Mouse (Mus musculus) G1E-ER4 (cell line): ENCODE data around the gene Pop4. TPM values are rescaled to one million over a fixed set of nuclear protein-coding genes. Genes with fewer than 3 reads are reported as not detected.

Experiments
- GATA1 ChIP-seq: IDR thresholded peaks from one replicate; pipeline ENCODE4 v1.8.0; 2012; ENCODE audit warnings: low read length, inconsistent platforms
- polyA plus RNA-seq: library from polyadenylated mRNA; stranded (reverse); fragments of >175 nt; gene quantifications from 2 replicates; pipeline ENCODE4 v1.2.3, GENCODE M21; 2012

The Pop4 gene
- 4.0 and 25.8 TPM in 2 replicates for polyA plus RNA-seq

DNA sequence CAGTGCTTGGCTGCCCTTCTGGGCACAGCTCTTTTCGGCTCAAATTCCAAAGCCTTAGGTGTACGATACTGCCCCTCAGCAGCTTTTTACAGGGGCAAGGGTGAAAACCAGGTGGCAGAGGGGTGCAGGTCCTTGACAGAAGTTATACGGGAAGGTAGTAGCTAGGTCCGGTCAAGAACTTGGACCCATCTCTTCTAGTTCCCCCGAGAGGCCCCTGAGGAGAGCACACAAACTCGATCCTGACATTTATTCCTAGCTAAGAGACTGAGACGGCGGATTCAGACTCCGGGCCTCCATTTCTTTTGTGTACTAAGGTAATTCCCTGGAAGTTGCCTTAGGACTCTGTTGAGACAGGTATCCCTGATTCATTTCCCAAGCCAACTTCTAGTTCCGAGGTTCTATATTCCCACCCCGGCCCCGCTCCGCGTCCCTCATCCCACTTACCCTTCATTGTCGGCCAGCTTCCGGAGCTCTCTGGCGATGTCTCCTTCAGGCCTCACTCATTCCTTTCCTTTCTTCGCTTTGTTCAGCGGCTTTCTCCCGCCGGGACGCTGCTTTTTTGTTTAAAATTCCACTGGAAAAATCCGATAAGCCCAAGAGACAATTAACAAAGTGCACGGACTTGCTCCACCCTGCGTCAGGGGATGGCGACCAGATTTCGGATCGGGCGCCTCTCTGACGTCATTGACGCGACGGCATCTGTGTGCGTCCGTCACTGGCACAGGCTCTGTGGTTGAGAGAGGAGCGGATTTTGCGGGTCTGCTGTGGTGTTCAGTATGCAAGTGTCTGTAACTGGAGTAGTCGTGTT lies at the start of gene Pop4:
Gene Pop4 (minus strand): TSS at position 721 of the 808 bp plus-strand sequence.
- no peak for TF ChIP-seq GATA1

DNA sequence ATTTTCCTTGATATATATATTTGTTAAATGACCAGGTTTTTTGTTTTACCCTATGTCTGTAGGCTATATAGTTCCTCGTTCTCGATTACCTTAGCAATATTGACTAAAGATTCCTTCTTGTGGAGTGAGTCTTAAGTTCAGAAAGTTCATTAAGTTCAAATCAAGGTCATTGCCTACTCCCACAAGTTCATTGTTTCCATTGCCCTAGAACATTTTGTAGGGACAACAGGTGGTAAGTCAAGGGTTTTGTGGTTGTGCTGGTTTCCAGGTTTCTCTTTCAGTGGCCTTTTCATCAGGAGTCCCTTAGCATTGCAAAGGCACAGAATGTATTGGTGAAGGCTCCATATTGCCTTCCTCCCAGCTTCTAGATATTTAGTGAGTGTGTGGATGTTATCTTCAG lies 49.4 kb upstream of the Pop4 start:
- TF ChIP-seq GATA1 = no peak

DNA sequence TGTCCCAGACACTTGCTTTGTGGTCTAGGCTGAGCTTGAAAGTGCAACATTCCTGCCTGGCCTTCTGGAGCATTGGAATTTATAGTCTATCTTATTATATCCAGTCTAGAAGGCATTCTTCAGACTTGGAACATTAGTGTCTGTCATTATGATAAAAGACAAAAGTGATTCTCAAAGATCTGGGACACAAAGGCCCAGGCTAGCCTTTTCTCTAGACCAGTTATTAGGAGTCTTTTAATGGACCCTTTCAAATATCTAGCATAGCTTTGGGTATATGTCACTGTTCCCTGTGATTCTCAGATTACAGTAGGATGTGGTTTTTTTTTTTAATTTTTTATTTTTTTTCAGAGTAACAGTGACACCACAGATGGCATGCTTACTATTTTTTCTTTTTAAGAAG lies 1.3 kb upstream of the Pop4 start:
- no peak for TF ChIP-seq GATA1

DNA sequence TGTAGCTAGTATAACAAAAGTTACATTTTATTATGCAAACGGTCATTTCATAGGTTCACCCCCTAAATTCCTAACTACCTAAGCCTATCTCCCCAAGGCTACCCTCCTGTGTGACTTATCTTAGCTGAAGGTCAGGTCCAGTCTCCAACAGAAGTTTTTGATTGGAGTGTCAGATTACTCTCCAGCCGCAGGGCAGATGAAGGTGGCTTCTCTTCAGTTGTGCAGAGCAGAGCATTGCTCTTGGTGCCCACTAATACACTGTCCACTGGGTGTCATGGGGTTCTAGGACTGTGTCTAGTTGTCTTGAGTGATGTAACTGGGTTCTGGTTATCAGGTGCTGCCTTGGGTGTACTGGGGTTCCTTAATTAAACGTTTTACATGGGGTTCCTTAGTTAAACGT lies 636 bp upstream of the Pop4 start:
- no peak for TF ChIP-seq GATA1

DNA sequence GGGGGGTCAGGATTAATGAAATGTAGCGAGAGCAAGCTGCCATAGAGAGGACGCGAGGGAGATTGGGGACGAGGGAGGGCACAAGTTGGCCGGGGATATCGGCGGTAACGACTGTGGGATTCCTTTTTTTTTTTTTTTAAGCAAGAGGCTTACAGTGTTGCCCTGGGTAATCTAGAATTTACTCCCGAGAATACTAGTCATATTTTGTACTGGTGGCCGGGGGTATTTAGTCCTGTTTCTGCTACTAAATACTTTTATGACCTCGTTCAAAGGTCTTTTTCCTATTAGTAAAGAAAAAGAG lies 238 bp upstream of the Pop4 start:
- TF ChIP-seq GATA1 = no peak

DNA sequence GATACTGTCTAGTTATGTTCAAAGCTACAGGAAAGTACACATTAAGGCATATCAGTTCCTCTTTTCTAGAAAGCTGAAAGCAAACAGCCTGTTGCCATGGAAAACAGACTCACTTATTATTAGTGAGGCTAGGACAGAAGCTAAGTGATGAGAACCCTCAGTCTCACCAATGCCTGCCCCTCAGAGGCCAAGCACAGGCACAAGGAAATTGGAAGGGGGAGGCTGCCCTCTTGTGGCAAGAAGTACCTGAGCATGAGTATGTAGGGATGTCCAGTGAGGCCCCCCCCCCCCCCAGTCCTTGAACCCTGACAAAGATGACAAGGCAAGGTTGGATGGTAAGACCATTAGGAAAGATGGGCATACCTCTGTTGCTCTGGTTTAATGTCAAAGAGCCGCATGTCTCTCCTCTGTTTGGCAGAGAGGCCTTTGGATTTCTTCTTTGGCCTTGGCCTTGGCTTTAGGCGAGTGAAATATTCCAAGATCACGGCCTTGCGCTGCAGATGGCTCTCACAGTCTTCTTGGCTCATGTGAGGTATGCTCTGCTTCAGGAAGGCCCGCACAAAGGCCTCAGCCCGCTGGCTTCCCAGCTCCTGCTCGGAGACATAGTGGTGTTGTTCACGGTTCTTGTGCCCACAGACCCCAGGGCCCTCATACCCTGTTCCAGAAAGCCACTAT lies 4.1 kb downstream of the Pop4 start:
- no peak for TF ChIP-seq GATA1

DNA sequence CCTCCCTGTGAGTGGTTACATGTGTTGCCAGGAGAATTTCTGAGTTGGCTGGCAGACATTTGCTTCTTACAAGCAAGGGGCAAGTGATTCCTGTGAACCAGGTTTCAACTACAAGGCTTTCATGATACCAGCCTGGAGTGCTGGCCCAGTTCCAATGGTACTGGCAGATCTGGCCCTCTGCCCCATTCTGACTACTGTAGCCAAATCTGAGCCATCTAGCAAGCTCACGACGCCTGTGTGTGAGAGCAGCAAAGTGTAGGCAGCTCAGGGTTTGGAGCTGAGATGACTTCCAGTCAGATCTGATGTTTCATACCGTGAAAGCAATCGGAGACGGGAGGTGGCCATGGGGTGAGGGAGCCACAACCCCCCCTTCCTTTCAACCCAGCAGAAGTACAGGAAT lies 8.8 kb downstream of the Pop4 start:
- no peak for TF ChIP-seq GATA1

DNA sequence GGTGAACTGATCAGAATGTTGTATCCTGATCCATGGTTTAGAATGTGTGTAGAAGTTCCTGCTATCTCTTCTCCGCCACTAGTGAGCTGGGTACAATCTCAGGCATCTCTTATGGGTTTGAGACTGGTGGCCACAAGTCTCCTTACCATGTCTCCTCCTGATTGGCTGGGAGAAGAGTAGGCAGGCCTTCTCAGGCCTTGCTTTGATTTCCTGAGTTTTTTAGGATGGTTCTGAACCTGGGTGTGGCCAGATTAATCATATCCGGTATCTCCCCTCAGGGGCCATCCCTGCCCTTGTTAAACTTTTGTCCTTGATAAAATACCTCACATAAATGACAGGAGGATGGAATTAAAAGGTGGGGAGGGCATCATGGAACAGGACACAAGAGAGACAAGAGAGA lies 11.6 kb downstream of the Pop4 start:
- no peak for TF ChIP-seq GATA1

DNA sequence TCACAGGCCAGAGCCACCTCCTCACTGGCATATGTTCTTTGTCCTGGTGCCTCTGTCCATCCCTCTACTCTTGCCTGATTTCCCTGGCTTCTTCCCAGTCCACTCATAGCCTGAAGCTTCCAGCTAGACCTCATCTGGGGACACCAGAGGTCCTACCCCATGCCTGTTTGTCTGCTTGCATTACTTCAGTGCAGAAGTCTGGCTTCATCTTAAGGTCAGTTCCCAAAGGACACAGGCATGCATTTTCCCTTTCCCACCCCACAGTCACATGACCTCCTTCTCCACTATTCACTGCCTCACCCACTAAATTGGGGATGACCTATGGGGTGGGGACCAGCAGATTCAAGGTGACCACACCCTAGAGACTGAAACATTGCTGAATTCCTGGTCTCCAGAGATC lies 17.8 kb downstream of the Pop4 start:
- no peak for TF ChIP-seq GATA1

DNA sequence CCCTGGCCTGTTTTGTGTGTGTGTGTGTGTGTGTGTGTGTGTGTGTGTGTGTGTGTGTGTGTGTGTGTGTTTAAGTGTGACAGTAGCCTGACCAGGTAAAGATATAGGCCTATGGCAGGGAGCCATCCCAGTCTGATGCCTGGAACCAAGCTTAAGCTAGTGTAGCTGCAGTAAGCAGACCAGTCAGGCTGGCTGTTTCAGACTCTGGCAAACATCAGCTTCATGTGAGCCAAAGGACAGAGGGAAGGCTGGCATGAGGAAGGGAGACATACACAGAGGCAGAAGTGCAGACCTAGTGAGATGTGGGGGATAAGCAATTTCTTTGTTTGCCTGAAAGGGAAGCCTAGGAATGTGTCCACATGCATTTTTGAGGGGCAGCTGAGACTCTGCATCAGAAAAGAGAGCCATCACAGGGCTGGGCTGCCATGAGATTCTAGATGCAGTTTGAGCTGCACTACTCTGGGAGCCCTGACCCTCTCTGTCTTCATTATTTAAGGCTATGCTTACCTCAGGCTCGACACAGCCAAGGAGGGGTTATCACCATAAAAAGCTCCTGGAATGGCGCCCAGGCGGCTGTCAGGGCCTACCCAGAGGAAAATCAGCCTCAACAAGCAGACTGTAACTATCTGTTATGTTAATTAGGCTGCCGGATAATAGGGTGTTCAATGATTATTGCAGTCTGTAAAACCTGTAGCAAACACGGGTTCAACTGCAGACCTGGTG lies 19.6 kb downstream of the Pop4 start:
- TF ChIP-seq GATA1 = no peak

DNA sequence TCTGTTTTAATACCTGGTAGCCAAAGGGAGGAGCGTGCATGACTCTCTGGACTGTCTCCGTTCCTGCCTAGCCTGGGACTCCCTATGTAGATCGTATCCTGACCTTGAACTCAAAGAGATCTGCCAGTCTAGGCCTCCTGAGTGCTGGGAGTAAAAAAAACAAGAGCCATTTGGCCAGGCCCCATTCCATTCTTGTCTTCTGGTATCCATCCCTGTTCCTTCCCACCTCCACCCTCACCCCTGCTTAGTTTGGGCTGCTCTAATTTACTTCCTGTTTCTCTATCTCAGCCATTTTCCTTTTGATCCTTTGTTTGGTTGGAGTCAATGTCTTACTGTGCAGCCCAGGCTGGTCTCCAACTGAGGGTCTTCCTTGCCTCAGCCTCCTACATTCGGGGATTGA lies 28.8 kb downstream of the Pop4 start:
- no peak for TF ChIP-seq GATA1

DNA sequence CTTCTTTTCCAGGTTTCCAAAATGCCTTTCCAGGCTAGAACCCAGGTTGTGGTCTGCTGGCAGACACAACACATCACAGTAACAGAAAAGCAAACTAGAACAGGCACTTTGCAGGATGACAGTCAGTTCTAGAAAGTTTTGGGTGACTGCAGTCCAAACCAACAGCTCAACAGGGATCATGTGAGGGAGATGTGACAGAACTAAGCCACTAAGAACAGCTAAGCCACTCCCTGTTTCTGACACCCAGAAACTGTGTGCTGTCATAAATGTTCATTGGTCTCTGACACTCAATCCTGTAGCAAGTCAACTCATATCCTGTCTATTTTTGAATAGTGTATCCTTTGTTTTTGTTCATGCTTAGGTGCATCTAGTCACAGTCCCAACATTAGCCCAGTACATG lies 34.1 kb downstream of the Pop4 start:
- TF ChIP-seq GATA1 = no peak

DNA sequence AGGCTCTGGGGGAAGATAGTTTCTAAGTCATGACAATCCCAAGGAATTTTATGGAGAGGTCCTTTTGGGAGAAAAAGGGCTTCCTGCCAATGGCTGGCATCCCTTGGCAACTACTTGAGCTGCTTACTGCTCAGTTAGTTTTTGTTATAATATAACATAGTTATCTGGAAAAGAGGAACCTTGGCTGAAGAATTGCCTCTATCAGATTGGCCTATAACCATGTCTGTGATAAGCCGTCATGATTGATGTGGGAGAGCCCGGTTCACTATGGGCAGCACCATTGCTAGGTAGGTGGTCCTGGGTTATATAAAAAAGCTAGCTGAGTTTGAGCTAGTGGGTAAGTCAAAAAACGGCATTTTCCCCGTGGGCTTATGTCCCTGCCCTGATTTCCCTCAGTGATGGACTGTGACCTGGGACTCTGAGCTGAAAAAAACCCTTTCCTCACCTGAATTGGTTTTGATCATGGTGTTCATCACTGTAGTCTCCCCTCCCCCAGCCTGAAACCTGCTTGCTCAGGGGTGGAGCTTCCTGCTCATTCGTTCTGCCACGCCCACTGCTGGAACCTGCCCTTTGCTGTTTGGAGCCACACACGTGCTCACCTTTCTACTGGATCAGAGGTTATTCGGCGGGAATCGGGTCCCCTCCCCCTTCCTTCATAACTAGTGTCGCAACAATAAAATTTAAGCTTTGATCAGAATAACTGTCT lies 34.7 kb downstream of the Pop4 start:
- TF ChIP-seq GATA1 = no peak

DNA sequence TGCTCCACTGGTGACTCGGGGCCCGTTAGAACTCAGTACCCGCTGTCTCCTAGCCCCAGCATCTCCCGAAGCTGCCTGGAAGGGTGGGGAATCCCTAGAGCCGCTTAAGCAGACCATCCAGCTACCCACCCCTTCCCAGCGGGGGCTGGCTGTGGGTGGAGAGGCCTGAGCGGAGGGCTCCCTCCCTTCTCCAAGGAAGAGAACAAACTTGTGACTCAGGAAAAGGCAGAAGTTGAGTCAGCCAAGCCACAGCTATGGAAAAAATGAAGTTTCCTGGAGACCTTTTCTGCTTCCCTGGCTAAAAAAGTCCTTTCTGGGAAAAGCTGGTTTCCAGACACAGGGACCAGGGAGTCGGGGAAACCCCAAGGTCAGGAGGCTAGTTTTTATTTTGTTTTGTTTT lies 40.9 kb downstream of the Pop4 start:
- no peak for TF ChIP-seq GATA1

DNA sequence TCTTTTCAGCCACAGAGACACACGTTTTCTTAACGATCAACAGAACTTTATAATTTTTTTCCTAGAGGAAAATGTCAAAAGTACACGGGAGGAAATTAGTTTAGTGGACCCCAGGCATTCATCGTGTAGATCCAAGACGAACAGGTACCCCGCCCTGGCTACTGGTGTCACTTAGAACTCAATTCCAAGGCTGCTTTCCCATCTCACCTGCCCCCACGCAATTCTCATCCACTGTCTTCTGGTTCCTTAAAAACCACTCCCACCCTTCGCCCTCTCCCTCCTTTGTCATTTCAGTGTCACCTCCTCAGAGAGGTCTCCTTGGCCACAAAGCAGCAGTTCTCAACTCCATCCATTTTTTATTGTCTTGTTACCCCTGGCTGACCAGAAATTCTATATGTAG lies 42.9 kb downstream of the Pop4 start:
- no peak for TF ChIP-seq GATA1

DNA sequence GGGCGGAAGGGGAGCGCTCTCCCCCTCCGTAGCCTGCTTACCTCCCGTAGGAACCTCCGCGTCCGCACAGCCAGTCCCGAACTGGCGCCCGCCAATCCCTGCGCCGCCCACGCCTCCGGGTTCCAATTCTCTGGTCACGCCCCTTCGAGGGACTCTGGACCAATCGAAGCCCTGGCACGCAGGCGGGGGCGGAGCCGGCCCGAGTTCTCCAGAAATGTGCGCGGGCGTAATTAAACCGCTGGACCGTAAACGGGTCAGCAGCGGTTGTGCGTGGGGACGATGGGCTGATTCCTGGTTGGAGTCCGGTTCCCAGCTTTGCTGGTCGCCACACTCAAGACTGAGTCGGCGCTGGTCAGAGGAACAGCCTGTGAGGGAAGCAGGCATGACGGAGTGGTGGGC lies 43.3 kb downstream of the Pop4 start, which contains the start of gene Plekhf1:
Gene Plekhf1 (minus strand): TSS at position 117 of the 399 bp plus-strand sequence.
- TF ChIP-seq GATA1 = no peak
